Mouse (Mus musculus): ENCODE data around the gene Serp2. TPM values are rescaled to one million over a fixed set of nuclear protein-coding genes. Genes with fewer than 3 reads are reported as not detected.

The Serp2 gene
- total and polyA plus RNA-seq, 2 experiments from 2014 or later = 2.3 to 7.2 TPM

DNA sequence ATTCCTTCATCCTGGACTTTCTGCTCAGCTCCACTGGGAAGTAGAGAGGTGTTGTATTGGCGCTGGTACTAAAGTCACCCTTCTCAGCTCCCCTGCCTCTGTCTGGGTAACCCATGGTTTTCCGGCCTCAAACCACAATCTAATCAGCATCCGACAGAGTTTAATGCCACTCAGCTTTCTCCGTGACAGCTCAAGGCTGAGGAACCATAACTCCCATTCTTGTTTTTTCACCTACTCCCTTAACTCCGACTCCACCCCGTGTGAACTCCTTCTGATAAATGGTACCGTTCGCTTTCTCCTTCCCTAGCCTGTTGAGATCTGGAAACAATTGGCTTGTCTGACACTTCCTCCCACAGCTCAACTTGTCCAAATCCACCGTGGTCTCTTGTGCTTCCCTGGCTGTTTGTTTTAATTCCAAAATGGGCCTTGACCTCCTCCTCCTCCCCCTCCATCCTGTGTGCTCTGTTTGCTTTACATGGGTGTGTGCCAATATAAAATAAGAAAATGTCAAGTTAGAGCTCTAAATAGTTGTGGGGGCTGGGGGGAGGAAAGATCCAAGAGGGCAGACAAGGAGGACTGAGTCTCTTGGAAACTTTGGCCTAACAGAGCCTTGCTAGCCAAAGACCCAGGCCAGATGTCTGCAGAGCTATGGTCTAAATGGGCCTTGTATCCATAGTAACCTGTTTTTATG lies 12.7 kb upstream of the Serp2 start:
- Histone ChIP-seq H3K4me3 (ENCODE audit: low read depth, low read length) (no peak overlapping the region), H3K9ac (replicated peaks; ENCODE audit: low read depth, low read length) (no peak overlapping the region), H3K9me3 (replicated peaks; ENCODE audit: control insufficient read depth, low read length) (no peaks in the 10 kb centered on the region), H3K4me1 (ENCODE audit: control insufficient read depth, insufficient read depth) (peaks cover 8% of the 10 kb centered on the region; the same call in 1 of the 2 replicates), H3K4me2 (ENCODE audit: low read depth, low read length) (0 out of 2 replicates have a peak overlapping the region, but pooled peaks have one; percentile 6), H3K27me3 (ENCODE audit: control insufficient read depth, insufficient read depth, low read length) (no peaks in the 10 kb centered on the region), H3K36me3 (replicated peaks; ENCODE audit: control insufficient read depth, insufficient read depth, low read length) (no peaks in the 10 kb centered on the region), H3K27ac (ENCODE audit: low read depth) (0 out of 2 replicates have a peak overlapping the region, but pooled peaks have one; percentile 3)
- 34% methylated on average over 9 of the region's 9 CpGs for WGBS
- no peak for TF ChIP-seq EP300 (IDR thresholded peaks at IDR 0.05; ENCODE audit: low read depth)
- no peak for TF ChIP-seq CTCF (IDR thresholded peaks at IDR 0.05; ENCODE audit: low read depth)
- ATAC-seq (ENCODE audit: insufficient read depth, low read depth) (peak; percentile 11; the same call in 1 of the 2 replicates), DNase-seq (ENCODE audit: low spot score) (peak; percentile 51)

DNA sequence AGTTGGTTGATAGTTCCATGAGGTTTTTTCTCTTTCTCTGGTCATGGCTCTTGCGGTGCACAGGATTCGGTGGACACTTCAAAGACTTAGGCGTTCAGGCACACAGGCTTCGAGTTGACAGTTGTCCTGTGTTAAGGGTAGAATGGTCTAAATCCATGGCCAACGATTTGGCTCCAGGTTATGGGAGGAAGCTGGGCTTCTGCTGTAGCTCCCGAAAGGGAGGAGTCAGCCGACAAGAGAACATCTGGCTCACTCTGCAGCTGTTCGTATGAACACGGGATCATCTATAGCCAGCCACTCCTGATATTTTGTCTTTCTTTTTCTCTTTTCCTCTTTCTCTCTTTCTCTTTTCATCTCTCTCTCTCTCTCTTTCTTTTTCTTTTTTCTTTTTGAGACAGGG lies 11.9 kb upstream of the Serp2 start:
- no peak for ATAC-seq (ENCODE audit: insufficient read depth, low read depth)

GRCm38 (mm10) chr14:76567280-76567679 lies 10.6 kb upstream of the Serp2 start:
- H3K4me1 ChIP-seq (ENCODE audit: control insufficient read depth, insufficient read depth) = peaks cover 8% of the 10 kb centered on the region; the same call in 1 of the 2 replicates
- no peak overlapping the region for H3K4me2 ChIP-seq (ENCODE audit: low read depth, low read length)
- H3K4me3 ChIP-seq (ENCODE audit: low read depth, low read length) = no peak overlapping the region
- WGBS = 57% methylated on average over 1 of the region's 1 CpGs
- no peaks in the 10 kb centered on the region for H3K36me3 ChIP-seq (replicated peaks; ENCODE audit: control insufficient read depth, insufficient read depth, low read length)
- no peak overlapping the region for H3K27ac ChIP-seq (ENCODE audit: low read depth)
- TF ChIP-seq CTCF (IDR thresholded peaks at IDR 0.05; ENCODE audit: low read depth) (no peak), EP300 (IDR thresholded peaks at IDR 0.05; ENCODE audit: low read depth) (no peak)
- H3K9ac ChIP-seq (replicated peaks; ENCODE audit: low read depth, low read length) = no peak overlapping the region
- H3K27me3 ChIP-seq (ENCODE audit: control insufficient read depth, insufficient read depth, low read length) = no peaks in the 10 kb centered on the region
- no peak for DNase-seq (ENCODE audit: low spot score)
- H3K9me3 ChIP-seq (replicated peaks; ENCODE audit: control insufficient read depth, low read length) = no peaks in the 10 kb centered on the region
- ATAC-seq (ENCODE audit: insufficient read depth, low read depth) = no peak

More for the DNA sequence above, 11.9 kb upstream of the Serp2 start:
- Histone ChIP-seq H3K36me3 (replicated peaks; ENCODE audit: control insufficient read depth, insufficient read depth, low read length) (no peaks in the 10 kb centered on the region), H3K27ac (ENCODE audit: low read depth) (no peak overlapping the region), H3K9ac (replicated peaks; ENCODE audit: low read depth, low read length) (no peak overlapping the region), H3K27me3 (ENCODE audit: control insufficient read depth, insufficient read depth, low read length) (no peaks in the 10 kb centered on the region), H3K4me3 (ENCODE audit: low read depth, low read length) (no peak overlapping the region), H3K4me1 (ENCODE audit: control insufficient read depth, insufficient read depth) (peaks cover 8% of the 10 kb centered on the region; the same call in 1 of the 2 replicates), H3K4me2 (ENCODE audit: low read depth, low read length) (no peak overlapping the region), H3K9me3 (replicated peaks; ENCODE audit: control insufficient read depth, low read length) (no peaks in the 10 kb centered on the region)
- DNase-seq (ENCODE audit: low spot score) = no peak
- WGBS = 64% methylated on average over 9 of the region's 9 CpGs
- TF ChIP-seq EP300 (IDR thresholded peaks at IDR 0.05; ENCODE audit: low read depth) = no peak
- no peak for TF ChIP-seq CTCF (IDR thresholded peaks at IDR 0.05; ENCODE audit: low read depth)

GRCm38 (mm10) chr14:76566711-76567110 lies 10.0 kb upstream of the Serp2 start:
- peaks cover 8% of the 10 kb centered on the region; the same call in 1 of the 2 replicates for H3K4me1 ChIP-seq (ENCODE audit: control insufficient read depth, insufficient read depth)
- no peak overlapping the region for H3K4me2 ChIP-seq (ENCODE audit: low read depth, low read length)
- ATAC-seq (ENCODE audit: insufficient read depth, low read depth) (no peak), DNase-seq (ENCODE audit: low spot score) (no peak)
- no peaks in the 10 kb centered on the region for H3K36me3 ChIP-seq (replicated peaks; ENCODE audit: control insufficient read depth, insufficient read depth, low read length)
- no peaks in the 10 kb centered on the region for H3K9me3 ChIP-seq (replicated peaks; ENCODE audit: control insufficient read depth, low read length)
- 84% methylated on average over 8 of the region's 8 CpGs for WGBS
- H3K27ac ChIP-seq (ENCODE audit: low read depth) = no peak overlapping the region
- TF ChIP-seq CTCF (IDR thresholded peaks at IDR 0.05; ENCODE audit: low read depth) (no peak), EP300 (IDR thresholded peaks at IDR 0.05; ENCODE audit: low read depth) (no peak)
- H3K27me3 ChIP-seq (ENCODE audit: control insufficient read depth, insufficient read depth, low read length) = no peaks in the 10 kb centered on the region
- no peak overlapping the region for H3K9ac ChIP-seq (replicated peaks; ENCODE audit: low read depth, low read length)
- no peak overlapping the region for H3K4me3 ChIP-seq (ENCODE audit: low read depth, low read length)

DNA sequence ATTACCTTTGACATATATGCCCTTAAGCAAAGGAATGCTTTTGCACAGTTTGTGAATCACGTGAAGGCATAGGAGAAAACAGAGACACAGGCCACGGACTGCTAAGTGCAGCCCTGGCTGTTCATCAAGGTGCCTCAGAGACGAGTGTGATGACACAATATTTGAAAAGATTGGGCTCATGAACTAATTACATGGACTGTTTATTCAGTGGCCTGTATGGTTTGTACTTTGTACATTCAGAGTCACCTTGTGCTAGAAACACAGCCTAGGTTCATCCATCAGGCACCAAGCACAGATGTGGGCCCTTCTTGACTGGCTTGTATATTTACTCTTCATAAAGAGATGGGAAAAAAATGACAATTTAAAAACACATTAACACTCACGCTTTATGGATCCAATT lies 9.5 kb upstream of the Serp2 start:
- WGBS = 88% methylated on average over 4 of the region's 4 CpGs
- no peak for ATAC-seq (ENCODE audit: insufficient read depth, low read depth)
- H3K4me1 ChIP-seq (ENCODE audit: control insufficient read depth, insufficient read depth) = peaks cover 8% of the 10 kb centered on the region; the same call in 1 of the 2 replicates
- H3K27me3 ChIP-seq (ENCODE audit: control insufficient read depth, insufficient read depth, low read length) = no peaks in the 10 kb centered on the region
- TF ChIP-seq CTCF (IDR thresholded peaks at IDR 0.05; ENCODE audit: low read depth) (no peak), EP300 (IDR thresholded peaks at IDR 0.05; ENCODE audit: low read depth) (no peak)
- no peak overlapping the region for H3K4me3 ChIP-seq (ENCODE audit: low read depth, low read length)
- H3K27ac ChIP-seq (ENCODE audit: low read depth) = no peak overlapping the region
- H3K36me3 ChIP-seq (replicated peaks; ENCODE audit: control insufficient read depth, insufficient read depth, low read length) = no peaks in the 10 kb centered on the region
- H3K9ac ChIP-seq (replicated peaks; ENCODE audit: low read depth, low read length) = no peak overlapping the region
- no peak for DNase-seq (ENCODE audit: low spot score)
- no peak overlapping the region for H3K4me2 ChIP-seq (ENCODE audit: low read depth, low read length)
- no peaks in the 10 kb centered on the region for H3K9me3 ChIP-seq (replicated peaks; ENCODE audit: control insufficient read depth, low read length)

All from heart, postnatal 0 days (tissue).